Mouse (Mus musculus) thymus, postnatal 25 days (tissue): Measurements from ENCODE around the gene Cep41.

Experiments used
- DNase-seq: peaks from one replicate; pipeline ENCODE4 v3.0.0; 2022

Cep41 gene

DNA sequence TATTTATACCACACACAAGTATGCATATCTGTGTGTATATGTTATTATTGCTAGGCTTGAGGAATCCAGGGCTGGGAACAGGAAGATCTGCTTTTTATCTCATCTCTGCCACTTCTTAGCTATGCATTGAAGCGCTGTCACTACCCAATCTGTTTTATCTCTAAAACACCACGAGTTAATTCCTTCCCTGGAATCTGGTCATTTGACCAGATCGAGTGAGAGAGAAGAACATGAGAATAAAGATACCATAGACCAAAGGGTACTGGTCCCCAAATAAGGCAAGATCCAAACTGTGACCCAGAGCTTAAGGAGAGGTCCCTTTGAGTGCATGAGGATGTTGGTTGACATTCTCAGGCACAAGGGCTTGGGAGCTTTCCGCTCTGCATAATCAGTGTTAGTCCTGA lies 71.6 kb downstream of the Cep41 start:
- no peak for DNase-seq

- no peak for DNase-seq
Observed at GRCm38 (mm10) chr6:30620994-30621393, 72.6 kb downstream of the Cep41 start.

DNA sequence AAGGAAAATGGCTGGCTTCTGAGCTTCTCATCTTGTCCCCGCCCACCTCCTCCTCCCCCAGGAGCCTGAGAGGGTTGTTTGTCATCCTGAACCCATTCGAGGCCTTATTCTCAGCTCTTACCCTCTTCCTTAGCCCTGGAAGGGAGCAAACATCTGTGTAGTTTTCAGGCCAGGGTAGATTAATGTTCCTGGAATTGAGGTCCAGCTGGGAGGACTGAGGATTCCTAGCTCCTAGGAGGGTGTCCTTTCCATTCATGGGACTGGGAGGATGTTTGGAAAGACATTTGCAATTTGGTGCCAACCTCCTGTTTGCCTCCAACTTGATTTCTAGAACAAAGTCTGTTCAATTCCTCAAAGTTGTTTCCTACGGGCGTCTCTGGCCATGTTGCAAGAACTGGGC lies 73.0 kb downstream of the Cep41 start:
- DNase-seq = no peak

DNA sequence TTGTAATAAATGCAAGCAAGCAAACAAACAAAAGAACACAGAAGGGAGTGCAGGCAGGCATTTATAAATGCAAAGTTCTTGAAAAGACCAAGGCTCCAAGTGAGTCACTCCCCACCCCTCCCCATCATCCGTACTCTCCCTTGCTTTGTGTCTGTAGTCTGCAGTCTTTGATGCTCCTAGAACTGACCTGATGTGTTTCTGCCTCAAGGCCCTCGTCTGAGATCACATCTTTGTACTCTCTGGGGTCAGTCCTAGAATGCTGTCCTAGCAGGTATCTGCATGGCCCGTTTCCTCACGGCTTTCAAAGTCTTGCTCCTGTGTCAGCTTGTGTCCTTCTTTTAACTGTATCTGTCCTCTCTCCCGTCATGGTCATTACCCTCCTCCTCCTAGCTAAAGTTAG lies 73.9 kb downstream of the Cep41 start:
- DNase-seq = no peak

DNA sequence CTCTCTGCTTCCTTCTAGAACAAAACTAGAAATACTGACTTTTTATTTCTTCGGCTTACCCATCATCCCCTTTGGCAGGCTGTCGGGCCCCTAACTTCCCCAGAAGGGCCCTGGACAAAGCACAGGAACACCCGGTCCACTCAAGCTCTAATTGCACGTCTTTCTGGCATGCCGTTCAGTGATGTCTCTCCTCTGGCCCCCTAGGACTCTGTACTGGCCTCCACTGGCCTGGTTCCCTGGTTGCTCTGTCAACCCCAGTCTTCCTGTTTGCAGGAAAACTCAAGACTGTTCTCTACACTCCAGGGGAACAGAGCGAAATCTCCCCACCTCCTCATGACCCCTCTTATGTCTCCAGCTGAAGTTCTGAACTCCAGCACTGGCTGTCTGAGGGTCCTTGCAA lies 74.8 kb downstream of the Cep41 start:
- no peak for DNase-seq

- DNase-seq = no peak
Observed at GRCm38 (mm10) chr6:30617959-30618590, 75.5 kb downstream of the Cep41 start.

DNA sequence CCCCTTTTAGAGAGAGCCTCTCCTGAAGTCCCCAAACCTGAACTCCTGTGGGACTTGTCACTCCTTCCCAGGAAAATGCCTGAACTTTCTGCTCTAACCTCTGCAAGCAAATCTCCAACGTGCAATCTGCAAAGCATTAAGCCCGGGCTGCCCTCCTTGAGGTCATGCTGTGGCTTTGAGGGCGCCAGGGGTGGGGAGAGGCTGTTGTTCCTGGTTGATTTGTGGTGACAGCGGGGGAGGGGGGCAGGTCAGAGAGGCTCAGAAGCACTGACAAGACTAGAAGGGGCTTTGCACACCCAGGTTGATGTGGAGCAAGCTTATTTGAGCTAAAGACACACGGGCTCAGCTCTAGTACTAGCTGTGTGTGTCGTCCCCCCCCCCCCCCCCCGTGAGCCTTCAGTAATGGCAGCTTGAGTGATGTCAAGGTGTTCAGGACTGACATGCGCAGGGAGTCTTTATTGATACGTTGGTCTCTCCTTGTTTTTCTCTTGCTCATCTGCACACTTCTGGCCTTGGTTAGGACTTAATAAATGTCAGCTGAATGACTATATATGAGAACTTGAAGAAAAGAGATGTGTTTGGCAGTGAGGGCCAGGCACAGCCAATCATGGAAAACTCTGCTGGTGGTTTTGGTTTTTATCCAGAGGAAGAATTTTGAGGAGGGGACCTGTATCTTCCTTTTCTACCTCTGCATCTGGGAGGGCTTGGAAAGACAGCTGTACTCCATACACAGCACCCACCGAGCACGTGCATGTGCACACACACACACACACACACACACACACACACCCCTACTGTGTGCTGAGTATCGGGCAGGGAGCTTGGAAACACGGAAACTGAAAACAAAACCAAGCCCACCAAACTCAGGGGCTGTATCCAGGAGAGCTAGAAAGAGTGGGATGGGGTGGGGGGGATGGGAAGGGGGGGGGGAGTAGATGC lies 76.3 kb downstream of the Cep41 start:
- peak; percentile 4 for DNase-seq

- DNase-seq = no peak
Observed at GRCm38 (mm10) chr6:30616491-30616941, 77.0 kb downstream of the Cep41 start.

DNA sequence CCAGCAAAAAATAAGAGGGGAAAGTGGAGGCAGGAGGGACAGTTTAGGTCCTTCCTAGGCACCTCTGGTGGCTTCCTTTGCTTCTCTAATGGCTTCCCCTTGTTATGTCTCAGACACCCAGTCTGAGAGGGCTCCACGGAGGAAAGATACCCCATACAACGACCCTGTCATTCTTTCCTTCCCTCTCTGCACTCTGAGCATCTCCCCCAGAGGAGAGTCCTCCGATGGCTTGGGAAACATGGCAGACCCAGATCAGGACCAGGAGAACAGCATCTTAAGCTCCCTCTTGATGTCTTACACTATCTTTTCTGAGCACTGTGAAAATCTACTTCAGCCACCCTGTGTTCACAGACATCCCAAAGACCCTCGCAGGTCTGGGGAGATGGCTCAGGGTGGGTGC lies 77.8 kb downstream of the Cep41 start:
- DNase-seq = no peak

DNA sequence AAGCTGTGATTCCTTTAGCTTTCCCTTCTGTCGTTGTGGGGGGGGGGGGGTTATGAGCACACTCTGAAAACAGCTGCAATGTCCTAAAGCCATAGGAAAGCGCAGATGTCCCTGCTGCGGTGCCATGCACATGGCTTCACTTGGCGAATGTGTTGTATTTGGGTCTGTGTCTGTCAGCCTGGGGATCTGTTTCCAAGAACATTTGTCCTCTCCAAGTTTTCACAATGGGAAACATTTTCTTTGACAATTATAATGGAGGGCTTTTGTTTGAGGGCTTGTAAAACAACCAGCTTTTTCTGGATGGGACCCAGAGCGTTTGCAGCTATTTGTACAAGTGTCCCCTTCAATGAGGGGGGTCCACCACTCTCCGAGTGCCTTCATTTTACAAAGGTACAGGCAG lies 79.3 kb downstream of the Cep41 start:
- no peak for DNase-seq

DNA sequence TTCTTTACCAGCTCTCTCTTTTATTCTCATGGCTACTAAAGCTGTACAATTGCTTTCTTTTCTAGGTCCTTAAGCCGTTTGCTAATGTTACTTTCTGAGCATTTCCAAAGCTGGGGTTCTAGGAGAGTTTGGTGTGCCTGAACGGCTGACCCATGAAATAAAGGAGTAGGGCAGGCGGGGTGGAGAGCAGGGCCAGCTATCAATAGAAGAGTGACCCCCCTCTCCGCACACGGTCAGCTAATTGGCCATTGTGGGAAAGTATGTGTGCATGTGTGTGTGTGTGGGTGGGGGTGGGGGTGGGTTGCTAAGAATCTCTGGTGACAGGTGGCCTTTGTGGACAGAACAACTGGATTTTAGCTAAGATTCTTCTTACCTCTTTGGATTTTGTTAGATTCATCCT lies 82.3 kb downstream of the Cep41 start:
- no peak for DNase-seq

- DNase-seq = no peak
Observed at GRCm38 (mm10) chr6:30610710-30611109, 82.8 kb downstream of the Cep41 start, which contains the start of gene Cpa5. Gene Cpa5 (plus strand): TSS chr6:30611010.

DNA sequence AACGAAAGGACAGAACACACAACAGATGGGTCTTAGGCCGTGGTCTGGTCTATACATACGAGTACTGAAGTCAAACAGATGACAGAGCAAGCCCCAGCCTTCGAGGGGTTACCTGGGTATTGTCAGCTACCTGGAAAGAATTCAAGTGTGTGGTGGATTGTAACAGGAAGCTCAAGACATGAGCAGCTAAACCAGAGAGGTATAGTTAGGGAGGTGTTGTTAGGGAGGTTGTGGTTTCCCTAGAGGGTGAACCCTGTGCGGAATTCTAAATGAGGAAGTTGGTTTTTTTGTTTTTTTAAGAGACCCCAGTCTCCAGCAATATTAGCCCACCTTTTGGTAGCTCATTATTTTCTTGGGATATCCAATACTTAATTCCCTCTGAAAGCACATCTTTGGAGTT lies 87.9 kb downstream of the Cep41 start:
- no peak for DNase-seq

DNA sequence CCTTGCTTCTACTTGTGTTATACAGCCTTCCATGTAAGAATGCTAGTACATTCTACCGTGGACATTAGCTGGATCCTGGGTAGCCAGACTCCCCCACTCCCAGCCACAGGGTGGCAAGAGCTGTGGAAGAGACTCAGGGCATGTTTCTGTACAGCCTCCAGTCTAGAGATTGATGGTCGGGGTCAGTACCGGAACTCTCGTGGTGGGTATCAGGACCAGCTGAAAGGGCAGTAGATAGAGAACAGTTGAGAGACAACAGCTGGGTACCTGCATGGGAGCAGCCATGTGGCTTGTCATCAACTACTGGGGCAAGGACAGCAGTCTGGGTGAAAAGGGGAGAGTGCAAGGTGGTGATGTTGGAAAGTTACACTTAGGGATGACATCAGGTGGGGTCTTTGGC lies 88.4 kb downstream of the Cep41 start:
- DNase-seq = no peak

GRCm38 (mm10) chr6:30604342-30604867 lies 89.1 kb downstream of the Cep41 start:
- no peak for DNase-seq
